Mouse (Mus musculus): Measurements from ENCODE around the gene Cnot1. TPM values are rescaled to one million over a fixed set of nuclear protein-coding genes. Genes with fewer than 3 reads are reported as not detected.

Gene Cnot1
- total RNA-seq, 1 experiment = 207 TPM

DNA sequence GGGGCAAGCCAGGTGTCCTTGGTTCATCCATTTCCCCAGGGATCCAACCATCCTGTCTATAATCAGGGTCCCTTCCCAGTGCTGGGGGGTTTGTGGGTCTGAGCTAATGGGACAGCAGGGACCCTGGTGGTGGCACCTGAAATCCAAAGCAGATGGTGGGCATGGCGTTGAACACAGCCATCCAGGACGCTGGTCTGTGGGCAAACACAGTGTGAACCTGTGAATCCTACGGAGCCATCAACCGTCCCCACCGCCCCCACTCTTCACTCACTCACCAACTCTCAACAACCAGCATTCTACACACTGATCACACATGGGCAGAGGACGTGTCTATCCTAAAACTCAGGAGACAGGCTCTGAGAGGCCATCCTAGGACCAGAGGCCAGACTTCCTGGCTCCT lies 36.7 kb upstream of the Cnot1 start:
- in situ Hi-C loops (cut with MboI; ENCODE audit: low sequenced_read_pairs in 2 of 2, unreplicated experiment in 2 of 2) = no loop called here
- no peak overlapping the region for H3K9ac ChIP-seq (ENCODE audit: insufficient read depth, low read depth, low read length, poor library complexity, severe bottlenecking)
- no peak for TF ChIP-seq ZNF384 (IDR thresholded peaks at IDR 0.05; ENCODE audit: low read depth, low read length)
- no peak for TF ChIP-seq MAFK (IDR thresholded peaks at IDR 0.05; ENCODE audit: insufficient read depth, low read depth, low read length)
- TF ChIP-seq CHD2 (IDR thresholded peaks at IDR 0.05; ENCODE audit: low read depth, low read length) = no peak
- TF ChIP-seq ZC3H11A (IDR thresholded peaks at IDR 0.05; ENCODE audit: borderline replicate concordance, low read depth, low read length) = no peak
- no peak for TF ChIP-seq HCFC1 (IDR thresholded peaks at IDR 0.05; ENCODE audit: borderline replicate concordance, insufficient read depth, low read length)
- H3K9me3 ChIP-seq (ENCODE audit: control insufficient read depth, insufficient read depth, low read depth, low read length) = no peaks in the 10 kb centered on the region
- peaks cover 3 to 15% of the 10 kb centered on the region in 2 experiments; a peak in 3 of 4 replicates for H3K4me1 ChIP-seq (ENCODE audit: control insufficient read depth in 2 of 2, insufficient read depth in 2 of 2, low read length in 2 of 2, poor library complexity in 1 of 2)
- no peak overlapping the region for H3K27ac ChIP-seq (ENCODE audit: insufficient read depth, low read depth, low read length, poor library complexity, severe bottlenecking)
- peaks cover 25% of the 10 kb centered on the region for H3K36me3 ChIP-seq (ENCODE audit: control insufficient read depth, insufficient read depth, low read length, poor library complexity, severe bottlenecking)
- DNase-seq (ENCODE audit: low read depth, low spot score) = no peak
- H3K4me3 ChIP-seq (ENCODE audit: insufficient read depth in 1 of 2, low read depth in 1 of 2, low read length in 2 of 2, poor library complexity in 1 of 2, severe bottlenecking in 1 of 2) = no peak overlapping the region

DNA sequence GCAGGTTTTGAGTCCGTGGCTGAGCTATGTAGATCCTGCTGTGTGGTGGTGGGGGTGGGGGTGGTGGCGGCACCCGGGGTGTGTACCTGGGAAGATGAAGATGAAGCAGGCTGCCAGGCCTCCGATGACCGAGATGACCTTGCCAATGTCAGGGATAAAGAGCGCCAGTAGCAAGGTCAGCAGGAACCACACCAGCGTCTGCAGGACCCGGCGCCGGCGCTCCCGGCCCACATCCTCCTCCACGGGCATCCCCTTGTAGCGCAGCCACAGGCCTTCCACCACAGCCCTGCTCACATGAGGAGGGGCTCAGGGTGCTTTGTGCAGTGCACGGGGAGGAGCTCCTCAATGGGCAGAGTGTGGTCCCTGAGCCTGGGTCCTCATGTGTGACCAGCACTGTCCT lies 34.2 kb upstream of the Cnot1 start:
- in situ Hi-C loops (cut with MboI; ENCODE audit: low sequenced_read_pairs in 2 of 2, unreplicated experiment in 2 of 2) = no loop called here
- H3K4me3 ChIP-seq (ENCODE audit: insufficient read depth in 1 of 2, low read depth in 1 of 2, low read length in 2 of 2, poor library complexity in 1 of 2, severe bottlenecking in 1 of 2) = no peak overlapping the region
- no peak for DNase-seq (ENCODE audit: low read depth, low spot score)
- H3K9ac ChIP-seq (ENCODE audit: insufficient read depth, low read depth, low read length, poor library complexity, severe bottlenecking) = no peak overlapping the region
- H3K27ac ChIP-seq (ENCODE audit: insufficient read depth, low read depth, low read length, poor library complexity, severe bottlenecking) = no peak overlapping the region
- TF ChIP-seq MAFK (IDR thresholded peaks at IDR 0.05; ENCODE audit: insufficient read depth, low read depth, low read length) = no peak
- no peak for TF ChIP-seq HCFC1 (IDR thresholded peaks at IDR 0.05; ENCODE audit: borderline replicate concordance, insufficient read depth, low read length)
- no peak for TF ChIP-seq ZC3H11A (IDR thresholded peaks at IDR 0.05; ENCODE audit: borderline replicate concordance, low read depth, low read length)
- TF ChIP-seq CHD2 (IDR thresholded peaks at IDR 0.05; ENCODE audit: low read depth, low read length) = no peak
- TF ChIP-seq ZNF384 (IDR thresholded peaks at IDR 0.05; ENCODE audit: low read depth, low read length) = no peak
- no peaks in the 10 kb centered on the region for H3K9me3 ChIP-seq (ENCODE audit: control insufficient read depth, insufficient read depth, low read depth, low read length)
- peaks cover 28% of the 10 kb centered on the region for H3K36me3 ChIP-seq (ENCODE audit: control insufficient read depth, insufficient read depth, low read length, poor library complexity, severe bottlenecking)
- H3K4me1 ChIP-seq (ENCODE audit: control insufficient read depth in 2 of 2, insufficient read depth in 2 of 2, low read length in 2 of 2, poor library complexity in 1 of 2) = peaks cover 0 to 19% of the 10 kb centered on the region in 2 experiments; a peak in 1 of 4 replicates

DNA sequence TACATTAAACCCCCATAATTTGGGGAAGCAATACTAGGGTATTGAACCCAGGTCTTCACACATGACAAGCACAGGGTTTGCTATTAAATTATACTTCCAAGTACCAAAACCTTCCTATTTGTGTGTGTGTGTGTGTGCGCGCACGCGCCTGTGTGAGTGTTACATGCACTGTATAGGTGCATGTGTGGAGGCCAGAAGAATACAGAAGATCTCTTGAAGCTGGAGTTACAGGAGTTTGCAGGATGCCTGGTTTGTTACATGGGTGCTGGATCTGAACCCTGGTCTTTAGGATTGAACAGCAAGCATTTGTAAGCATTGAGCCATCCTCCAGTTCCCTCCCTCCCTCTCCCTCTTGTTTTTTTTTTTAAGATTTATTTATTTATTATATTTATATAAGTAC lies 32.0 kb upstream of the Cnot1 start:
- Histone ChIP-seq H3K27ac (ENCODE audit: insufficient read depth, low read depth, low read length, poor library complexity, severe bottlenecking) (no peak overlapping the region), H3K9ac (ENCODE audit: insufficient read depth, low read depth, low read length, poor library complexity, severe bottlenecking) (no peak overlapping the region), H3K4me1 (ENCODE audit: control insufficient read depth in 2 of 2, insufficient read depth in 2 of 2, low read length in 2 of 2, poor library complexity in 1 of 2) (peaks cover under 1 to 19% of the 10 kb centered on the region in 2 experiments; a peak in 1 of 4 replicates), H3K36me3 (ENCODE audit: control insufficient read depth, insufficient read depth, low read length, poor library complexity, severe bottlenecking) (peaks cover 26% of the 10 kb centered on the region), H3K9me3 (ENCODE audit: control insufficient read depth, insufficient read depth, low read depth, low read length) (no peaks in the 10 kb centered on the region), H3K4me3 (ENCODE audit: insufficient read depth in 1 of 2, low read depth in 1 of 2, low read length in 2 of 2, poor library complexity in 1 of 2, severe bottlenecking in 1 of 2) (no peak overlapping the region)
- TF ChIP-seq HCFC1 (IDR thresholded peaks at IDR 0.05; ENCODE audit: borderline replicate concordance, insufficient read depth, low read length) (no peak), MAFK (IDR thresholded peaks at IDR 0.05; ENCODE audit: insufficient read depth, low read depth, low read length) (no peak), ZNF384 (IDR thresholded peaks at IDR 0.05; ENCODE audit: low read depth, low read length) (no peak), ZC3H11A (IDR thresholded peaks at IDR 0.05; ENCODE audit: borderline replicate concordance, low read depth, low read length) (no peak), CHD2 (IDR thresholded peaks at IDR 0.05; ENCODE audit: low read depth, low read length) (no peak)
- in situ Hi-C loops (cut with MboI; ENCODE audit: low sequenced_read_pairs in 2 of 2, unreplicated experiment in 2 of 2) = no loop called here
- DNase-seq (ENCODE audit: low read depth, low spot score) = no peak

DNA sequence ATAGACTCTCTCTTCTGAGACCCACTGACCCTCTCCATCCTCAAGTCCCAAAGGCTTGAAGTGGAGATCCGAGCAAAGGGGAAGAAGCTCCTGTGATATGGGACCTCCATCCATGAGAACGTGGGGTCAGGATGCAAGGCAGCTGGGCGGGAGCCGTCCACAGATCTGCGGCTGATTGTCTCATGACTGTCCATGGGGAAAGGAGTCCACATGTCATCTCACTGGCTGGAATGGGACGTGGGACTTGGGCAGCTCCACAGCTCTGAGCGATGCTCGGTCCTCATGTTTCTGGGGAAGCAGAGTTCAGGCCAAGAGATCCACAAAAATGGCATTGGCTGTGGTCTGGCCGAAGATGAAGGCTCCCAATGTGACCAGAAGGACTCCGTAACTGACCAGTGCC lies 30.0 kb upstream of the Cnot1 start:
- Histone ChIP-seq H3K36me3 (ENCODE audit: control insufficient read depth, insufficient read depth, low read length, poor library complexity, severe bottlenecking) (peaks cover 17% of the 10 kb centered on the region), H3K4me3 (ENCODE audit: insufficient read depth in 1 of 2, low read depth in 1 of 2, low read length in 2 of 2, poor library complexity in 1 of 2, severe bottlenecking in 1 of 2) (no peak overlapping the region), H3K27ac (ENCODE audit: insufficient read depth, low read depth, low read length, poor library complexity, severe bottlenecking) (no peak overlapping the region), H3K9ac (ENCODE audit: insufficient read depth, low read depth, low read length, poor library complexity, severe bottlenecking) (peak overlapping the region; percentile 8; the same call in 1 of the 2 replicates), H3K9me3 (ENCODE audit: control insufficient read depth, insufficient read depth, low read depth, low read length) (no peaks in the 10 kb centered on the region), H3K4me1 (ENCODE audit: control insufficient read depth in 2 of 2, insufficient read depth in 2 of 2, low read length in 2 of 2, poor library complexity in 1 of 2) (peaks cover 8 to 28% of the 10 kb centered on the region in 2 experiments; a peak in 3 of 4 replicates)
- no peak for DNase-seq (ENCODE audit: low read depth, low spot score)
- in situ Hi-C loops (cut with MboI; ENCODE audit: low sequenced_read_pairs in 2 of 2, unreplicated experiment in 2 of 2) = no loop called here
- no peak for TF ChIP-seq MAFK (IDR thresholded peaks at IDR 0.05; ENCODE audit: insufficient read depth, low read depth, low read length)
- no peak for TF ChIP-seq ZNF384 (IDR thresholded peaks at IDR 0.05; ENCODE audit: low read depth, low read length)
- TF ChIP-seq HCFC1 (IDR thresholded peaks at IDR 0.05; ENCODE audit: borderline replicate concordance, insufficient read depth, low read length) = no peak
- TF ChIP-seq CHD2 (IDR thresholded peaks at IDR 0.05; ENCODE audit: low read depth, low read length) = no peak
- no peak for TF ChIP-seq ZC3H11A (IDR thresholded peaks at IDR 0.05; ENCODE audit: borderline replicate concordance, low read depth, low read length)

Measured in ES-E14 (cell line).